Mouse (Mus musculus) E14TG2a.4 (cell line): ENCODE data around the gene Ina.

Source experiments
- CTCF ChIP-seq: conservative IDR thresholded peaks from 2 replicates; pipeline ENCODE4 v1.5.1; 2014; ENCODE audit warnings: low read length
- POU5F1 ChIP-seq: IDR thresholded peaks from 2 replicates; pipeline ENCODE4 v1.6.1; 2014; ENCODE audit warnings: low read length, borderline replicate concordance

DNA sequence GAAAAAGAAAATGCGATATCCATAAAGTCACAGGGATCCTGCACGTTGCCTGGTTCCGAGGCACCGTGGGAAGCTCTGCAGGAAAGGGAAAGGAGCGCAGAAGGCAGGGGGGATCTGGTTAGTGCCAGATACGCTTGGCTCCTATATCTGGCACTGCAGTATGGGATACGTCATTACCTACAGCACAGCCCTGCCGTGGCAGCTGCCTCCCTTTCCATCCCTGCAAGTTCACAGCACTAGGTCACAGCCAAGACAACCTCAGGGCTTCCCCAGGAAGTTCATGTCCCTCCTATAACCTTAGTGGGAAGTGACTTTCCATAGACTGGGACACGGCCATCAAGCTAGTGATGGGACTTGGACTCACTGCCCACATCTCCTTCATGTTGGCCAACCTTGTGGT is 18.4 kb upstream of the Ina start:
- TF ChIP-seq CTCF = no peak
- TF ChIP-seq POU5F1 = no peak
